Mouse (Mus musculus) kidney, adult 2 months (tissue): ENCODE results near the gene Acacb.

Source experiments
- CTCF ChIP-seq: fragments of 200-500 bp; conservative IDR thresholded peaks from 2 replicates; pipeline ENCODE4 v1.5.1; 2011; ENCODE audit warnings: low read depth, mild to moderate bottlenecking, control low read depth, low read length, moderate library complexity, mixed read lengths; ENCODE audit not compliant: insufficient read depth, insufficient read length
- POLR2A ChIP-seq: fragments of 200-500 bp; IDR thresholded peaks from one replicate; pipeline ENCODE4 v1.6.1; 2011; ENCODE audit warnings: low read depth, low read length, control low read depth

DNA sequence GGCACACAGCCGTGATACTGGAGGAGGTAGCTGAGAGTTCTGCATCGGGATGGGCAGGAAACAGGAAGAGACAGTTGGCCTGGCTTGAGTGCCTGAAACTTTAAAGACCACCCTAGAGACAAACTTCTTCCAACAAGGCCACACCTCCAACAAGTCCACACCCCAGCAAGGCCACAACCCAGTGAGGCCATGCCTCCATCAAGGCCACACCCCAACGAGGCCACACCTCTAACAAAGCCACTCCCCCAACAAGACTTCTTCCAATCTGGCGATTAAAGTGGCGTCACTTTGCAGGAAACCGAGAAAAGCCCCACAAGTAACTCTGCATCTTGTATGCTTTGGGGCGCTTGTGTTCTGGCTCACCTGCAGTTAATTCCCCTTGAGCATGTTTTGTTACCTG is 92.6 kb downstream of the Acacb start:
- TF ChIP-seq CTCF (no peak), POLR2A (no peak)
